Mouse (Mus musculus) kidney, adult 2 months (tissue): ENCODE measurements at regions not wholly inside any gene's neighbourhood (a gene's known extent, or its start where the extent isn't known, plus 50 kb on each side); places are given as distances from the start of the nearest gene placed in this dataset.

Source experiments
- DNase-seq: peaks from one replicate; pipeline ENCODE4 v3.0.0; 2021
- H3K27ac ChIP-seq: fragments of 200-500 bp; 2 replicates; pipeline ENCODE4 v1.5.1; 2012; ENCODE audit warnings: low read depth, low read length, control low read depth, inconsistent platforms; ENCODE audit not compliant: insufficient read depth
- H3K27me3 ChIP-seq: fragments of 200-500 bp; replicated peaks from 2 replicates; pipeline ENCODE4 v1.6.1; 2012; ENCODE audit warnings: mild to moderate bottlenecking, moderate library complexity, low read length, inconsistent platforms; ENCODE audit not compliant: control insufficient read depth, insufficient read depth
- H3K36me3 ChIP-seq: fragments of 200-500 bp; 2 replicates; pipeline ENCODE4 v1.6.1; 2012; ENCODE audit warnings: mild to moderate bottlenecking, moderate library complexity, low read length, inconsistent platforms; ENCODE audit not compliant: control insufficient read depth, insufficient read depth
- H3K4me1 ChIP-seq: fragments of 200-500 bp; 2 replicates; pipeline ENCODE4 v1.6.1; 2011; ENCODE audit warnings: low read length; ENCODE audit not compliant: control insufficient read depth, insufficient read depth
- H3K4me3 ChIP-seq: fragments of 200-500 bp; 2 replicates; pipeline ENCODE4 v1.5.1; 2011; ENCODE audit warnings: mild to moderate bottlenecking, low read depth, low read length, control low read depth; ENCODE audit not compliant: insufficient read depth
- CTCF ChIP-seq: fragments of 200-500 bp; conservative IDR thresholded peaks from 2 replicates; pipeline ENCODE4 v1.5.1; 2011; ENCODE audit warnings: low read depth, mild to moderate bottlenecking, control low read depth, low read length, moderate library complexity, mixed read lengths; ENCODE audit not compliant: insufficient read depth, insufficient read length
- POLR2A ChIP-seq: fragments of 200-500 bp; IDR thresholded peaks from one replicate; pipeline ENCODE4 v1.6.1; 2011; ENCODE audit warnings: low read depth, low read length, control low read depth
- WGBS: fragments of 180-500 bp; shearing (Covaris S2); methylation state at CpG from one replicate; pipeline ENCODE4 v1.1.7; 2018; 5-methylcytosine and 5-hydroxymethylcytosine counted together

DNA sequence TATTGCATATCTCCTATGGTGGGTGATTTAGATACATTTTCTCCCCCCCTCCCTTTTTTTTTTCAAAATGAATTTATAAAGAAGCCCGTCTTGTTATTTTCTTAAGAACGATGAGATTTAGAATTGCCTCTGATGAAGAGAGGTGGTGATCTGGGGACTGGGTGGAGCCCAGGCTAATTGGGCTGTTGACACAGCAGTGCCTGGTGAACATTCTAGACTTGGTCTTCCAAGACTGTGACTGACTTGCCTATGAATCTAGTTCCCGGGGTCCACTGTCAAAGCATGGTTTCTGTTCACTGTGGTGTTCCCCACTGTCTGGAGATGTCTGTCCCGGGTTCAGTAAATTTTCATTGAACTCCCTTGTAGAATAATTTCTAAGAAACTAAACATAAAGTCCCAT is 253.1 kb upstream of the Prickle1 start:
- Histone ChIP-seq H3K4me1 (no peaks in the 10 kb centered on the region), H3K27ac (no peak overlapping the region), H3K36me3 (no peaks in the 10 kb centered on the region), H3K4me3 (no peak overlapping the region), H3K27me3 (no peaks in the 10 kb centered on the region)
- DNase-seq: no peak
- no peak for TF ChIP-seq POLR2A
- no peak for TF ChIP-seq CTCF
- WGBS: 89% methylated on average over 4 of the region's 4 CpGs

DNA sequence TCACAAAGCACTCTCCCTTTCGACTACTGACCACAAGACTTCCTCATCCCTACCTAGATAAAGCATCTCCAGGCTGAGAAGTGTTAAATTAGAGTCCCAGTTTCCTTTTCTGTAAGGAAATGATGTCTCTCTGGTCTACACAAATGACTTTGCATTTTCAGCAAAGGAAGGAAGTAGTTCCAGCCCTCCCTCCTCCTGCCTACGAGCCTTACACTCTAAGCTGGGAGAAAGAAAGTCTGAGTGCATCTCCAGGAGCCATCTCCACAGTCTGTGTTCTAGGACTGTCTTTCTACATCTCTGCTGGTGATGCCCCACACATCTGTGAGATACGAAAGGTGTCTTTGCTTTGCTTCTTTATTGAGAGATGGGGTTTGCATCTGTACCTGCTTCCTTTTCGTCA is 251.1 kb upstream of the Prickle1 start:
- TF ChIP-seq POLR2A: no peak
- no peak for TF ChIP-seq CTCF
- Histone ChIP-seq H3K4me1 (no peaks in the 10 kb centered on the region), H3K36me3 (no peaks in the 10 kb centered on the region), H3K27me3 (no peaks in the 10 kb centered on the region), H3K4me3 (no peak overlapping the region), H3K27ac (no peak overlapping the region)
- no peak for DNase-seq
- 84% methylated on average over 4 of the region's 4 CpGs for WGBS

DNA sequence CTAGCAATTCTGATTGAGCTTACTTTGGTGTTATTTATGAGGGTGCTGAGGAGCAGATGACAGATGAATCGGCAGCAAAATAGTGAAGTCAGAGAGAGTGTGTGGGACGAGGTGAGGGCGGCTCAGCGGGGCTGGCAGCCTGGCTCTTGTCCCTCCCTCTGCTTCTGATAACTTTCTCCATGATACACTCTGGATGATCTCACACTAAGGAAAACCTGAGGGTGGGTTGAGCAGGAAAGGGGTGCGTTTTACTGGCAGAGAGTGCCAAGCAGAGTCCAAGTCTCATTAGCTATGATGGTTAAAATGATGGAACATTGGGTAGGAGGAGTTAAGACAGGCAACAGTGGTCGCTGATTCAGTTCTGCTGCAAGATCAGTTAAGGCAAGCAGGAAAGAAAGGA is 250.1 kb upstream of the Prickle1 start:
- no peak for TF ChIP-seq CTCF
- TF ChIP-seq POLR2A: no peak
- 44% methylated on average over 6 of the region's 6 CpGs for WGBS
- Histone ChIP-seq H3K27ac (no peak overlapping the region), H3K27me3 (no peaks in the 10 kb centered on the region), H3K36me3 (no peaks in the 10 kb centered on the region), H3K4me3 (no peak overlapping the region), H3K4me1 (no peaks in the 10 kb centered on the region)
- no peak for DNase-seq

DNA sequence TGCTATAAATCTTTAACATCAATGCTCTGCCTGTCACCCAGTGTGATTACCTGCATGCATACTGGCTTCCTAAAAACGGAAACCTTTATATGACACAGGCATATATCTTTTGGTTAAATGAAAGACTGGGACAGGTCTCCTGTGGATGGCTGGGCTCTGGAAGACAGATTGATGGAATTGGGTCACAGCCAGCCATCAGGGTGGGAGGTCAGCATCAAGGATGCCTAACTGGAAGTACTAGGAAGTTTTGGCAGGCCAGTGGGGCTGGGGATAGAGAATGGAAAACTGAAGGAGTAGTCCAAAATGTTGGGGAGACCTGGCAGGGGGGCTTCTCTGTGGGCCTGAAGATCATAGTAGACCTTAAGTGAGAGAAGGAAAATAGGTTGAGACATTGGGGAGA is 237.3 kb upstream of the Prickle1 start:
- TF ChIP-seq CTCF (no peak), POLR2A (no peak)
- WGBS: 85% methylated on average over 1 of the region's 1 CpGs
- no peaks in the 10 kb centered on the region for H3K4me1 ChIP-seq

DNA sequence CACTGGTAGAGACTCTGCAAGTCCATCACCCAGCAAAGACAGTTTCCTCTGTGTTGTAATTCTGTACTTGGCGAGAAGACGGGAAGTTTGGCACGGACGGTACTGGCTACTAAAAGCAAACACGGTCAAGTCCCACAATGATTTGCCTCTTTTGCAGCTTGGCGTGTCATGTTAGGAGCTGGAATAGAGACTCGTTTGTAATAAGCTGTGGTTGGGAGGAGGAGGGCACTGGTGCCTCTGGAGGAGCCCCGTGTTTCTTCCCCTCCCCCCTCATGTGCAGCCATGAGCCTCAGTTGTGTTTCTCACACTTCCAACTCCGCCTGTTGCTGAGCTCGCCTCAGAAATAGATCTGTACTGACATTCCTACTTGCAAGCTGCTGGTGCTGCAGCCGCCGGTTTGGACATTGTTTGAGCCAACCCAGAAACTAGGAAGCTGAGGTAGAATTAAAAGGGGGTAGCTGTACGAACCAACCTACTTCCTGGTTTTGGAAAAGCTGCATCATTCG is 236.8 kb upstream of the Prickle1 start:
- Histone ChIP-seq H3K27ac (no peak overlapping the region), H3K4me3 (no peak overlapping the region), H3K36me3 (no peaks in the 10 kb centered on the region), H3K4me1 (no peaks in the 10 kb centered on the region), H3K27me3 (no peaks in the 10 kb centered on the region)
- TF ChIP-seq POLR2A: no peak
- no peak for TF ChIP-seq CTCF
- peak; percentile 4 for DNase-seq
- 70% methylated on average over 14 of the region's 14 CpGs for WGBS

More for the DNA sequence above, 237.3 kb upstream of the Prickle1 start:
- Histone ChIP-seq H3K4me3 (no peak overlapping the region), H3K36me3 (no peaks in the 10 kb centered on the region), H3K27me3 (no peaks in the 10 kb centered on the region), H3K27ac (no peak overlapping the region)
- DNase-seq: no peak

DNA sequence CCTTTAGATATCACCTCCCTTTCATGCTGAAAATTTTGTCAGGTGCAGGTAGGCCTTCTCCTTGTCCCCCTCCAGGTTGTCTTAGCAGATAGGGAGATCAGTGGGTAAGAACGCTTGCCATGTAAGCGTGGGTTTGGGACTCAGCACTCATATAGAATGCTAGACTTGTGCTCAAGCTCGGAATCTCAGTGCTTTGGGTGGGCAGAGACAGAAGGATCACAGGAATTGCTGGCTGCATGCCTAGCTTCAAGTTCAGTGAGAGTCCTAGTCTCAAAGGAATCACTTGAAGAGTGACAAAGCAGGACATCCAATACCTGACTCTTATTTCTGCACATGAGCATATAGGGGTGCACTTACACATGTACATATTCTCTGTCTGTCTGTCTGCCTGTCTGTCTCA is 235.5 kb upstream of the Prickle1 start:
- Histone ChIP-seq H3K27me3 (no peaks in the 10 kb centered on the region), H3K36me3 (no peaks in the 10 kb centered on the region), H3K4me3 (no peak overlapping the region), H3K4me1 (no peaks in the 10 kb centered on the region), H3K27ac (no peak overlapping the region)
- DNase-seq: no peak
- TF ChIP-seq POLR2A (no peak), CTCF (no peak)
- 84% methylated on average over 3 of the region's 3 CpGs for WGBS

DNA sequence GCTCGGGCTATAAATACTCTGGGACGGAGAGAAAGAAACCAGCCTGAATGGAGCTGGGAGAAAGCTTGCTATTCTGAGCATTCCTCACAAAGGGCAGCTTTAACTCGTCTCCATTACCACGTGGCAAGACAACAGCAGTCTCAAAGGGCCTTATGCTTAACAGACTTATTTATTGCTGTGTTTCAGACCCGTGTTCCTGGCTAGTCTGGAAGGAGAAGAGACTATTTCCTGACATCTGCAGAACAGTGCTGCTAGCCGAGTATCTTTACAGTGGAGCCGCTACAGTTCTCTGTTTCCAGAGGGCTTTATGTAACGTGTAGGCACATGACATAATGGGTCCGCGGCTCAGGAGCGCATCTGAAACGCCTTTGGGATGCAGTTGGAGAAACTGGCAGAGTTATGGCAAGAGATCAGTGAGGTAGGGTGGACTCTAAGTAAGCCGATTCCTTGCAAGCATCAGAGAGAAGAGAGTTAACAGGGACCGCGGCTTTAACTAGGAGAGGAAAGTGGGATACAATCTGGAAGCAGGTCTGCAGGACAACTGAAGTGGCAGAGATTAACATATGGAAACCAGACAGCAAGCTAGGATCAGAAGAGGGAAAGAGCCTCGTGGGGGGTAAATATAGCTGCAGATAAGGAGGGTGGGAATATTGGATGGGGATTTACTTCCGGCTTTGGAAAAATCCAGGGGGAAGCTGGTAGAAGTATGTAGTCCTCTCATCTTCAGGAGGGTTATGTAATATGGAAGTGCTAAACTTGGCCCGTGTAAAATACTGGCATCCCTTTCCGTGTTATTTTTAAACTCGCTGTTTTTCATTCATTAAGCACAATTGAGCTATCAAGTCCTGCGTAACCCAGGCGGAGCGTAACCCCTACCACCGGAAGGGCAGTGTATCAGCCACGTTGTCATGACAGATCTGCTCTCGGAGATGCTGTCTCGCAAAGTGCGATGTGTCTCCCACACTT is 229.3 kb upstream of the Prickle1 start:
- WGBS: 39% methylated on average over 28 of the region's 28 CpGs

More for the DNA sequence above, 229.3 kb upstream of the Prickle1 start:
- H3K4me1 ChIP-seq: no peaks in the 10 kb centered on the region
- H3K36me3 ChIP-seq: no peaks in the 10 kb centered on the region
- peak overlapping the region; percentile 27 for H3K4me3 ChIP-seq
- no peak for TF ChIP-seq CTCF
- no peak for TF ChIP-seq POLR2A
- no peaks in the 10 kb centered on the region for H3K27me3 ChIP-seq
- H3K27ac ChIP-seq: 0 out of 2 replicates have a peak overlapping the region, but pooled peaks have one; percentile 30
- peak; percentile 33 for DNase-seq
